Mouse (Mus musculus) urinary bladder, postnatal 36 days (tissue): Measurements from ENCODE around the gene Gsc.
A peak's percentile ranks its signal among the peaks of the same experiment; 100 is the strongest.

Experiments used
- DNase-seq, 2 experiments: peaks; one replicate each; pipeline ENCODE4 v3.0.0; 2022; ENCODE audit warnings: low spot score in 2 of 2, mixed read lengths in 1 of 2

Gsc gene

GRCm38 (mm10) chr12:104472601-104473424 lies at the start of gene Gsc:
Gene Gsc, minus strand, starts transcription at chr12:104473330.
- peak in 1 of 2 experiments; percentile 45 for DNase-seq

- DNase-seq = no peak
Measured at GRCm38 (mm10) chr12:104519721-104520120, 46.6 kb upstream of the Gsc start.

- no peak for DNase-seq
Measured at GRCm38 (mm10) chr12:104507911-104508310, 34.8 kb upstream of the Gsc start.

GRCm38 (mm10) chr12:104492009-104492408 lies 18.9 kb upstream of the Gsc start:
- DNase-seq = no peak

GRCm38 (mm10) chr12:104486205-104486604 lies 13.1 kb upstream of the Gsc start:
- no peak for DNase-seq

- DNase-seq = no peak
Measured at GRCm38 (mm10) chr12:104485161-104485560, 12.0 kb upstream of the Gsc start.

- no peak for DNase-seq
Measured at GRCm38 (mm10) chr12:104481007-104481406, 7.9 kb upstream of the Gsc start.

- DNase-seq = no peak
Measured at GRCm38 (mm10) chr12:104478193-104478592, 5.1 kb upstream of the Gsc start.

GRCm38 (mm10) chr12:104477501-104477900 lies 4.4 kb upstream of the Gsc start:
- no peak for DNase-seq

GRCm38 (mm10) chr12:104477066-104477465 lies 3.9 kb upstream of the Gsc start:
- DNase-seq = no peak

- no peak for DNase-seq
Measured at GRCm38 (mm10) chr12:104475946-104476345, 2.8 kb upstream of the Gsc start.

- no peak for DNase-seq
Measured at GRCm38 (mm10) chr12:104474881-104475740, 2.0 kb upstream of the Gsc start.

- no peak for DNase-seq
Measured at GRCm38 (mm10) chr12:104474191-104474871, 1.2 kb upstream of the Gsc start.

GRCm38 (mm10) chr12:104473492-104473891 lies 362 bp upstream of the Gsc start:
- DNase-seq = no peak

- peak in 1 of 2 experiments; percentile 6 for DNase-seq
Measured at GRCm38 (mm10) chr12:104472218-104472525, 958 bp downstream of the Gsc start.

GRCm38 (mm10) chr12:104471351-104472217 lies 1.5 kb downstream of the Gsc start:
- DNase-seq = peak in 1 of 2 experiments; percentile 11

GRCm38 (mm10) chr12:104470646-104471045 lies 2.5 kb downstream of the Gsc start:
- no peak for DNase-seq

- DNase-seq = no peak
Measured at GRCm38 (mm10) chr12:104468783-104469182, 4.3 kb downstream of the Gsc start.

- DNase-seq = no peak
Measured at GRCm38 (mm10) chr12:104467372-104467771, 5.8 kb downstream of the Gsc start.

- no peak for DNase-seq
Measured at GRCm38 (mm10) chr12:104466930-104467329, 6.2 kb downstream of the Gsc start.

- DNase-seq = no peak
Measured at GRCm38 (mm10) chr12:104461372-104461771, 11.8 kb downstream of the Gsc start.
